9 mouse cellular contexts compared by ENCODE assay signal in the genomic region with DNA sequence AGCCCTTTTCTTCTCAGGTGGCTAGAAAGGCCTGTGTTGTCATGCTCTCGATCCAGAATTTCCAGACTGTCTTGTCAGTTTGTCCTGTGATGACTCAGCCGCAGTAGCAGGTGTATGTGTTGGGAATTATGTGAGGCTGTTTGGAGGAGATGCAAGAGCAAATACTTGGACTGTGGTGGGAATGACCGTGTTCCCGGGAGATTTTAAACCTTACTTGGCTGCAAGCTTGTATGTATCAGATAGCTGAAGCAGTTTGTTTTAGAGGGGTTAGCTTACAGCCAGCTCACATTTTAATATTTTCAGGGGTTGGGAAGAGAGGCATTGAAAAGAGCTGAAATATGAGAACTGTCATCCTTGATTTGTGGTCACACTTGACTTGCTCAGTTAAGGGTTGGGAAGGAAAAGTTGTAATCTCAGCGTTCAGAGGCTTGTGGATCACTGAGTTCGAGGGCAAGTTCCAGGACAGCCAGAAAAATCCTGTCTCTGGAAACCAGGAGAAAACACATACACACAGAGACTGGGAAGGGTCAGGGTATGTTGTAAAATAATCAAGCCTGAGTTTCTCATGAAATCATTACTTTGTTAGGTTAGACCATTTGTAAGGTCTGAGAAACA. TPM values are rescaled to one million over a fixed set of nuclear protein-coding genes. Genes with fewer than 3 reads are reported as not detected.
A peak's percentile ranks its signal among the peaks of the same experiment; 100 is the strongest.
DNase-seq lines count a peak whose midpoint lies in the region; ATAC-seq and TF ChIP-seq lines count a peak whose summit lies in the region.
"Had no signal": no experiment of that assay in that cellular context is flagged by ENCODE, and none has a peak within 500 bp of the region (broad histone marks: within the 10 kb centered on the region; RNA-seq: fewer than 3 reads in every experiment).

No protein-coding gene starts in this region.

- TF ChIP-seq CTCF in layer of hippocampus, adult 2 months (conservative IDR thresholded peaks at IDR 0.05) = no peak

- H3K27ac ChIP-seq in layer of hippocampus, adult 2 months = no peak overlapping the region; the same call in 1 of the 2 replicates
- peak overlapping the region; percentile 93; the same call in 1 of the 2 replicates for H3K27ac ChIP-seq in embryonic facial prominence, embryonic 15.5 days (replicated peaks)
- H3K27ac ChIP-seq in limb, embryonic 10.5 days = no peak overlapping the region

- peak overlapping the region; percentile 54 for H3K4me2 ChIP-seq in embryonic facial prominence, embryonic 15.5 days (replicated peaks)

- peaks cover 29% of the 10 kb centered on the region for H3K4me1 ChIP-seq in embryonic facial prominence, embryonic 15.5 days
- peaks cover 29% of the 10 kb centered on the region for H3K4me1 ChIP-seq in limb, embryonic 10.5 days

- H3K9me3 ChIP-seq in embryonic facial prominence, embryonic 15.5 days (replicated peaks) = no peaks in the 10 kb centered on the region
- no peaks in the 10 kb centered on the region for H3K9me3 ChIP-seq in limb, embryonic 10.5 days (replicated peaks)

- DNase-seq in layer of hippocampus, adult 2 months (ENCODE audit: low spot score in 2 of 2) = no peak
- DNase-seq in layer of hippocampus, adult 11-12 months (ENCODE audit: low spot score) = no peak
- DNase-seq in limb, embryonic 10.5 days (ENCODE audit: low spot score) = no peak
- peak; percentile 49 for DNase-seq in skeletal muscle tissue, adult 2 months (ENCODE audit: low read depth, low spot score)
- DNase-seq in adrenal gland, postnatal 25 days = no peak
- no peak for DNase-seq in right cerebral cortex, postnatal 36 days (ENCODE audit: low spot score in 2 of 2)
- no peak for DNase-seq in spleen, postnatal 4 days (ENCODE audit: low spot score in 2 of 2)

- no peaks in the 10 kb centered on the region for H3K27me3 ChIP-seq in embryonic facial prominence, embryonic 15.5 days
- H3K27me3 ChIP-seq in limb, embryonic 10.5 days (ENCODE audit: low read depth, poor library complexity, severe bottlenecking) = no peaks in the 10 kb centered on the region

- no peak overlapping the region for H3K9ac ChIP-seq in embryonic facial prominence, embryonic 15.5 days

- no peak for ATAC-seq in embryonic facial prominence, embryonic 15.5 days (ENCODE audit: insufficient number of reproducible peaks, low FRiP score, low TSS enrichment, low read depth)

- WGBS in embryonic facial prominence, embryonic 15.5 days = 32% methylated on average over 6 of the region's 6 CpGs
- WGBS in limb, embryonic 10.5 days = 87% methylated on average over 6 of the region's 6 CpGs

- peak overlapping the region; percentile 70; the same call in 1 of the 2 replicates for H3K4me3 ChIP-seq in layer of hippocampus, adult 2 months
- H3K4me3 ChIP-seq in embryonic facial prominence, embryonic 15.5 days (replicated peaks) = peak overlapping the region; percentile 81
- peak overlapping the region; percentile 94 for H3K4me3 ChIP-seq in limb, embryonic 10.5 days

- H3K36me3 ChIP-seq in embryonic facial prominence, embryonic 15.5 days = peaks cover 27% of the 10 kb centered on the region
- H3K36me3 ChIP-seq in limb, embryonic 10.5 days = peaks cover 33% of the 10 kb centered on the region

RNA-seq across cellular contexts. Expression of a gene that starts 2.0 kb away (rescaled TPM):
- 100 to 1,000 TPM; 119 to 128 TPM for total RNA-seq in layer of hippocampus, adult 2 months (2021)
- polyA plus RNA-seq in embryonic facial prominence, embryonic 15.5 days (2015; fragmentation: Nextera tagmentation; extraction: Ambion mirVana) = 317 and 319 TPM in 2 replicates
- polyA plus RNA-seq in limb, embryonic 10.5 days (2016; fragmentation: Nextera tagmentation; extraction: Ambion mirVana) = 204 and 239 TPM in 2 replicates
- 178 and 188 TPM in 2 replicates for total RNA-seq in adrenal gland, postnatal 25 days (2021)

RNA-seq across cellular contexts. Expression of a gene that starts 12.0 kb away (rescaled TPM):
- total RNA-seq in layer of hippocampus, adult 2 months (2021) = 1 to 10 TPM; 5.8 to 8.3 TPM
- 8.2 and 9.6 TPM in 2 replicates for polyA plus RNA-seq in embryonic facial prominence, embryonic 15.5 days (2015; fragmentation: Nextera tagmentation; extraction: Ambion mirVana)
- polyA plus RNA-seq in limb, embryonic 10.5 days (2016; fragmentation: Nextera tagmentation; extraction: Ambion mirVana) = 12.7 and 14.4 TPM in 2 replicates
- total RNA-seq in adrenal gland, postnatal 25 days (2021) = 14.2 and 19.8 TPM in 2 replicates

RNA-seq across cellular contexts. Expression of a gene that starts 50.8 kb away (rescaled TPM):
- 10 to 100 TPM; 17.9 to 20.7 TPM for total RNA-seq in layer of hippocampus, adult 2 months (2021)
- 4.9 and 5.2 TPM in 2 replicates for polyA plus RNA-seq in embryonic facial prominence, embryonic 15.5 days (2015; fragmentation: Nextera tagmentation; extraction: Ambion mirVana)
- 8.5 and 13.9 TPM in 2 replicates for polyA plus RNA-seq in limb, embryonic 10.5 days (2016; fragmentation: Nextera tagmentation; extraction: Ambion mirVana)
- 43.9 and 54.7 TPM in 2 replicates for total RNA-seq in adrenal gland, postnatal 25 days (2021)

RNA-seq across cellular contexts. Expression of a gene that starts 58.5 kb away (rescaled TPM):
- total RNA-seq in layer of hippocampus, adult 2 months (2021) = not detected
- not detected in 2 replicates for polyA plus RNA-seq in embryonic facial prominence, embryonic 15.5 days (2015; fragmentation: Nextera tagmentation; extraction: Ambion mirVana)
- polyA plus RNA-seq in limb, embryonic 10.5 days (2016; fragmentation: Nextera tagmentation; extraction: Ambion mirVana) = not detected in 2 replicates
- total RNA-seq in adrenal gland, postnatal 25 days (2021) = not detected in 2 replicates
- polyA plus RNA-seq: brain, embryonic 14.5 days had no signal
